Mouse (Mus musculus): ENCODE measurements around the gene Galr3. TPM values are rescaled to one million over a fixed set of nuclear protein-coding genes. Genes with fewer than 3 reads are reported as not detected.

Gene Galr3
- total RNA-seq, 2 experiments from 2014 or later, result 2.1 TPM; not detected in 1

DNA sequence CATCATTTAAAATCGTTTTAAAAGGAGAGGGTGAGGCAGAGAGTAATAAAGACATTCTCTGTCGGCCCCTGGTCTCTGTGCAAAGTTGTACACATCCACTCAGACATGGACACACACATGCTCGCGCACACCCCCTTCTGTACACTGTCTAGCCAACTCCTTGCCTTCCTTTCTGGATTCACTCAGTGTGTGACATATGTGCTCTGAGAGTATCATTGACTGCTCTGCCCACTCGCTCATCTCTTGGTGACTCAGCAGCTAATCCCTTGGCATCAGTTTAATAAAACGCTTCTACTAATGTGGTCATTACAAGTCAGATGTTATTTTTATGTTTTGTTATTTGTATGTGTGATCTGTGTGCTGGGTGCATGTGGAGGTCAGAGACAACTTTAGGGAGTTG is 50.6 kb downstream of the Galr3 start:
- no peak for ATAC-seq (replicated peaks; ENCODE audit: poor library complexity, severe bottlenecking)

Other genes with a start within 250 kb of the Galr3 start
- gene Card10, start 238.8 kb upstream of the Galr3 start, total RNA-seq (2014; fragmentation: Nextera tagmentation), result not detected in 2 replicates
- gene Card10, start 238.8 kb upstream of the Galr3 start, total RNA-seq (2017), result 0.22 TPM in 1 of 2 replicates, not detected in the other
- gene Cdc42ep1, start 199.3 kb upstream of the Galr3 start, total RNA-seq (2014; fragmentation: Nextera tagmentation), result not detected in 2 replicates
- not detected in 2 replicates for gene Cdc42ep1, start 199.3 kb upstream of the Galr3 start, total RNA-seq (2017)
- not detected in 2 replicates for gene Lgals2, start 186.4 kb upstream of the Galr3 start, total RNA-seq (2014; fragmentation: Nextera tagmentation)
- gene Lgals2, start 186.4 kb upstream of the Galr3 start, total RNA-seq (2017), result not detected in 2 replicates
- 46.3 and 48.6 TPM in 2 replicates for gene Gga1, start 164.7 kb upstream of the Galr3 start, total RNA-seq (2014; fragmentation: Nextera tagmentation)
- 13.9 and 17.6 TPM in 2 replicates for gene Gga1, start 164.7 kb upstream of the Galr3 start, total RNA-seq (2017)
- not detected in 2 replicates for gene Gm49510, start 142.2 kb upstream of the Galr3 start, total RNA-seq (2014; fragmentation: Nextera tagmentation)
- gene Gm49510, start 142.2 kb upstream of the Galr3 start, total RNA-seq (2017), result 1.1 TPM in 1 of 2 replicates, not detected in the other
- gene Sh3bp1, start 142.1 kb upstream of the Galr3 start, total RNA-seq (2014; fragmentation: Nextera tagmentation), result 58.0 and 70.8 TPM in 2 replicates
- 19.3 and 29.4 TPM in 2 replicates for gene Sh3bp1, start 142.1 kb upstream of the Galr3 start, total RNA-seq (2017)
- gene Pdxp, start 128.0 kb upstream of the Galr3 start, total RNA-seq (2014; fragmentation: Nextera tagmentation), result 10.6 and 19.8 TPM in 2 replicates
- gene Pdxp, start 128.0 kb upstream of the Galr3 start, total RNA-seq (2017), result 4.0 and 6.4 TPM in 2 replicates
- gene Lgals1, start 115.2 kb upstream of the Galr3 start, total RNA-seq (2014; fragmentation: Nextera tagmentation), result 677 and 745 TPM in 2 replicates
- gene Lgals1, start 115.2 kb upstream of the Galr3 start, total RNA-seq (2017), result 746 and 991 TPM in 2 replicates
- 34.4 and 60.8 TPM in 2 replicates for gene Nol12, start 107.0 kb upstream of the Galr3 start, total RNA-seq (2014; fragmentation: Nextera tagmentation)
- gene Nol12, start 107.0 kb upstream of the Galr3 start, total RNA-seq (2017), result 20.1 and 30.7 TPM in 2 replicates
- 44.7 and 55.4 TPM in 2 replicates for gene Triobp, start 94.2 kb upstream of the Galr3 start, total RNA-seq (2014; fragmentation: Nextera tagmentation)
- 20.6 and 32.3 TPM in 2 replicates for gene Triobp, start 94.2 kb upstream of the Galr3 start, total RNA-seq (2017)
- gene H1f0, start 13.4 kb upstream of the Galr3 start, total RNA-seq (2014; fragmentation: Nextera tagmentation), result 10.6 and 17.0 TPM in 2 replicates
- gene H1f0, start 13.4 kb upstream of the Galr3 start, total RNA-seq (2017), result 19.6 and 24.4 TPM in 2 replicates
- 14.5 and 21.9 TPM in 2 replicates for gene Ankrd54, start 21.0 kb downstream of the Galr3 start, total RNA-seq (2014; fragmentation: Nextera tagmentation)
- gene Ankrd54, start 21.0 kb downstream of the Galr3 start, total RNA-seq (2017), result 14.0 and 20.8 TPM in 2 replicates
- gene Eif3l, start 33.3 kb downstream of the Galr3 start, total RNA-seq (2014; fragmentation: Nextera tagmentation), result 228 and 235 TPM in 2 replicates
- 310 and 312 TPM in 2 replicates for gene Eif3l, start 33.3 kb downstream of the Galr3 start, total RNA-seq (2017)
- 7.6 and 13.5 TPM in 2 replicates for gene Micall1, start 67.0 kb downstream of the Galr3 start, total RNA-seq (2014; fragmentation: Nextera tagmentation)
- gene Micall1, start 67.0 kb downstream of the Galr3 start, total RNA-seq (2017), result 4.1 and 7.1 TPM in 2 replicates
- gene Polr2f, start 99.1 kb downstream of the Galr3 start, total RNA-seq (2014; fragmentation: Nextera tagmentation), result 60.5 and 134 TPM in 2 replicates
- gene Polr2f, start 99.1 kb downstream of the Galr3 start, total RNA-seq (2017), result 91.1 and 113 TPM in 2 replicates
- gene 1700088E04Rik, start 99.4 kb downstream of the Galr3 start, total RNA-seq (2014; fragmentation: Nextera tagmentation), result not detected in 2 replicates
- gene 1700088E04Rik, start 99.4 kb downstream of the Galr3 start, total RNA-seq (2017), result not detected in 2 replicates
- not detected in 2 replicates for gene Sox10, start 123.4 kb downstream of the Galr3 start, total RNA-seq (2014; fragmentation: Nextera tagmentation)
- not detected in 2 replicates for gene Sox10, start 123.4 kb downstream of the Galr3 start, total RNA-seq (2017)
- 7.8 and 11.3 TPM in 2 replicates for gene Pick1, start 187.3 kb downstream of the Galr3 start, total RNA-seq (2014; fragmentation: Nextera tagmentation)
- 5.3 and 8.4 TPM in 2 replicates for gene Pick1, start 187.3 kb downstream of the Galr3 start, total RNA-seq (2017)
- gene Gm49486, start 187.5 kb downstream of the Galr3 start, total RNA-seq (2014; fragmentation: Nextera tagmentation), result 0.83 TPM in 1 of 2 replicates, not detected in the other
- gene Gm49486, start 187.5 kb downstream of the Galr3 start, total RNA-seq (2017), result 0.52 TPM in 1 of 2 replicates, not detected in the other
- gene Slc16a8, start 212.9 kb downstream of the Galr3 start, total RNA-seq (2014; fragmentation: Nextera tagmentation), result not detected in 2 replicates
- gene Slc16a8, start 212.9 kb downstream of the Galr3 start, total RNA-seq (2017), result not detected in 2 replicates
- not detected in 2 replicates for gene Baiap2l2, start 243.7 kb downstream of the Galr3 start, total RNA-seq (2014; fragmentation: Nextera tagmentation)
- not detected in 2 replicates for gene Baiap2l2, start 243.7 kb downstream of the Galr3 start, total RNA-seq (2017)